Comparison of ENCODE assay signal across 8 mouse cellular contexts in the genomic region with DNA sequence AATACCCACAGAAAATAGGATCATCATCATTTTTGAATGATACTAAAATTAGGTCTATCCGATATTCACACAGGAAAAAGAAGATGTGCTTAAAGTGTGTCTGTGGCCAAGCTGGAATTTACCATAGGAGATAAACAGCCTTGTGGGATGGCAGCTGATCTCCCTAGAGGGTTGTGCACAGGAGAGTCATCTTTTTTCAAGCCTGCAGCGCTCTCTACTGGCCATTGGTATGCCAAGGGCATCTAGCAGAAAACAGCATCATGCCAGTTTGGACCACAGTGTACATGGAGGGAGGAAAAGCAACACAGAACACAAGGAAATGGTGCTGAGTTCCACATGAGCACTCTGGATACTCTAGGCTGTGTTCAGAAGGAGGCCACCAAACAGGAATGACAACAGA.
A peak's percentile ranks its signal among the peaks of the same experiment; 100 is the strongest.
DNase-seq lines count a peak whose midpoint lies in the region; ATAC-seq and TF ChIP-seq lines count a peak whose summit lies in the region.

No protein-coding gene starts in this region.

- TF ChIP-seq CTCF in heart, adult 2 months (IDR thresholded peaks at IDR 0.05) = peak; percentile 53
- TF ChIP-seq CTCF in left cerebral cortex, adult 2 months (IDR thresholded peaks at IDR 0.05) = peak; percentile 83

- intact Hi-C loops in heart, adult 2 months (cut with DNase I) = no loop called here
- intact Hi-C loops in left cerebral cortex, adult 2 months (cut with DNase I) = loop anchor here (5.0 to 10.0 kb wide), 3 partner anchors 97 to 540 kb away; no protein-coding TSS in a partner anchor

- DNase-seq in heart, adult 2 months = peak; percentile 8 to 25
- peak; percentile 47 for DNase-seq in brain, embryonic 18.5 days (ENCODE audit: low read depth, low spot score)
- DNase-seq in left cerebral cortex, adult 2 months (ENCODE audit: extremely low spot score in 1 of 2, low spot score in 2 of 2) = peak; percentile 71 to 78
- DNase-seq in right cerebral cortex, postnatal 36 days (ENCODE audit: low spot score in 2 of 2) = peak; percentile 62 to 73

- 14% methylated on average over 2 of the region's 2 CpGs for WGBS in heart, adult 2 months
- WGBS in heart, embryonic 11.5 days (ENCODE audit: insufficient replicate concordance) = 26% methylated on average over 2 of the region's 2 CpGs
- 33% methylated on average over 2 of the region's 2 CpGs for WGBS in forebrain, embryonic 15.5 days

- no peak overlapping the region for H3K4me3 ChIP-seq in heart, adult 2 months
- no peak overlapping the region for H3K4me3 ChIP-seq in heart, embryonic 11.5 days (ENCODE audit: low read depth, low read length)
- H3K4me3 ChIP-seq in forebrain, embryonic 15.5 days = no peak overlapping the region
- H3K4me3 ChIP-seq in left cerebral cortex, adult 2 months = no peak overlapping the region

- H3K9me3 ChIP-seq in heart, embryonic 11.5 days (replicated peaks; ENCODE audit: control insufficient read depth, low read length) = no peaks in the 10 kb centered on the region
- H3K9me3 ChIP-seq in forebrain, embryonic 15.5 days = no peaks in the 10 kb centered on the region

- ATAC-seq in heart, embryonic 11.5 days (replicated peaks; ENCODE audit: insufficient number of reproducible peaks, low FRiP score, low TSS enrichment) = no peak
- peak; percentile 91 for ATAC-seq in forebrain, embryonic 15.5 days (replicated peaks)
- peak; percentile 61 for ATAC-seq in inflammation-experienced regulatory T-cells, adult 6 months
- ATAC-seq in megakaryocyte progenitor cell, adult 5-6 weeks (replicated peaks; ENCODE audit: poor library complexity) = peak; percentile 95

- H3K36me3 ChIP-seq in heart, adult 2 months (ENCODE audit: control insufficient read depth, insufficient read depth, low read length) = no peaks in the 10 kb centered on the region
- no peaks in the 10 kb centered on the region for H3K36me3 ChIP-seq in heart, embryonic 11.5 days (ENCODE audit: control insufficient read depth, insufficient read depth, low read length)
- no peaks in the 10 kb centered on the region for H3K36me3 ChIP-seq in forebrain, embryonic 15.5 days

- no peak for TF ChIP-seq POLR2A in heart, adult 2 months (IDR thresholded peaks at IDR 0.05; ENCODE audit: insufficient read depth, low read depth, low read length)

- H3K4me2 ChIP-seq in heart, embryonic 11.5 days = no peak overlapping the region
- no peak overlapping the region for H3K4me2 ChIP-seq in forebrain, embryonic 15.5 days (replicated peaks)

- no peak overlapping the region for H3K9ac ChIP-seq in heart, adult 2 months (ENCODE audit: low read depth, low read length)
- no peak overlapping the region for H3K9ac ChIP-seq in heart, embryonic 11.5 days (ENCODE audit: low read depth, low read length)
- no peak overlapping the region for H3K9ac ChIP-seq in forebrain, embryonic 15.5 days (replicated peaks)

- H3K79me2 ChIP-seq in heart, adult 2 months (replicated peaks; ENCODE audit: control insufficient read depth, insufficient read depth, low read length) = no peaks in the 10 kb centered on the region

- no peaks in the 10 kb centered on the region for H3K27me3 ChIP-seq in heart, adult 2 months (ENCODE audit: control insufficient read depth, insufficient read depth, low read length)
- no peaks in the 10 kb centered on the region for H3K27me3 ChIP-seq in heart, embryonic 11.5 days (ENCODE audit: control insufficient read depth, insufficient read depth, low read length)
- no peaks in the 10 kb centered on the region for H3K27me3 ChIP-seq in forebrain, embryonic 15.5 days

- H3K27ac ChIP-seq in heart, adult 2 months = no peak overlapping the region
- H3K27ac ChIP-seq in heart, embryonic 11.5 days (ENCODE audit: low read depth, low read length) = no peak overlapping the region
- no peak overlapping the region for H3K27ac ChIP-seq in forebrain, embryonic 15.5 days (replicated peaks)
- no peak overlapping the region for H3K27ac ChIP-seq in left cerebral cortex, adult 2 months

- no peak for TF ChIP-seq EP300 in heart, adult 2 months (IDR thresholded peaks at IDR 0.05; ENCODE audit: insufficient read depth, low read depth, low read length)

- no peaks in the 10 kb centered on the region for H3K4me1 ChIP-seq in heart, adult 2 months (ENCODE audit: control insufficient read depth, insufficient read depth, low read length)
- H3K4me1 ChIP-seq in heart, embryonic 11.5 days (ENCODE audit: control insufficient read depth, insufficient read depth, low read length) = no peaks in the 10 kb centered on the region
- no peaks in the 10 kb centered on the region for H3K4me1 ChIP-seq in forebrain, embryonic 15.5 days

Comparison
In these comparisons a context has a peak if more than half of its experiments do, and no peak if none do; other contexts are left out.
1. DNase-seq: peak in every context shown above with its lines; median percentile 74 in left cerebral cortex, adult 2 months; 68 in right cerebral cortex, postnatal 36 days; 47 in brain, embryonic 18.5 days; 16 in heart, adult 2 months.